In genomic region chr1:149856720-149857119, GRCm38 (mm10) we compare ENCODE assay signal across 9 mouse cellular contexts.
A peak's percentile ranks its signal among the peaks of the same experiment; 100 is the strongest.
DNase-seq lines count a peak whose midpoint lies in the region; ATAC-seq and TF ChIP-seq lines count a peak whose summit lies in the region.
"Had no signal": no experiment of that assay in that cellular context is flagged by ENCODE, and none has a peak within 500 bp of the region (broad histone marks: within the 10 kb centered on the region; RNA-seq: fewer than 3 reads in every experiment).

No protein-coding gene starts in this region.

- H3K4me1 ChIP-seq in hindbrain, postnatal 0 days (ENCODE audit: insufficient read depth, low read length), result no peaks in the 10 kb centered on the region
- H3K4me1 ChIP-seq in hindbrain, embryonic 16.5 days (ENCODE audit: control insufficient read depth, insufficient read depth, low read depth, low read length), result no peaks in the 10 kb centered on the region
- H3K4me1 ChIP-seq in liver, embryonic 14.5 days (replicated peaks; ENCODE audit: control insufficient read depth in 2 of 2, insufficient read depth in 2 of 2, low read length in 1 of 2), result no peaks in the 10 kb centered on the region
- H3K4me1 ChIP-seq: embryonic facial prominence, embryonic 15.5 days had no signal

- H3K9me3 ChIP-seq in hindbrain, postnatal 0 days (ENCODE audit: low read length), result no peaks in the 10 kb centered on the region
- H3K9me3 ChIP-seq in hindbrain, embryonic 16.5 days (ENCODE audit: control insufficient read depth, low read length), result no peaks in the 10 kb centered on the region
- H3K9me3 ChIP-seq in liver, embryonic 14.5 days (ENCODE audit: control insufficient read depth, low read length), result no peaks in the 10 kb centered on the region
- H3K9me3 ChIP-seq: embryonic facial prominence, embryonic 15.5 days had no signal

- ATAC-seq in hindbrain, postnatal 0 days, result no peak
- no peak for ATAC-seq in hindbrain, embryonic 16.5 days
- no peak for ATAC-seq in liver, embryonic 14.5 days (ENCODE audit: insufficient read depth)

- H3K4me3 ChIP-seq in hindbrain, postnatal 0 days (ENCODE audit: low read length), result no peak overlapping the region
- H3K4me3 ChIP-seq in hindbrain, embryonic 16.5 days (ENCODE audit: low read length), result no peak overlapping the region
- H3K4me3 ChIP-seq in liver, embryonic 14.5 days (ENCODE audit: insufficient read depth in 1 of 2, low read depth in 2 of 2, low read length in 2 of 2), result no peak overlapping the region
- H3K4me3 ChIP-seq: embryonic facial prominence, embryonic 15.5 days had no signal

- TF ChIP-seq CTCF in hindbrain, postnatal 0 days (IDR thresholded peaks at IDR 0.05; ENCODE audit: low read depth), result peak; percentile 62
- TF ChIP-seq CTCF in liver, embryonic 14.5 days (IDR thresholded peaks at IDR 0.05; ENCODE audit: low read depth), result peak; percentile 81

- no peak overlapping the region for H3K27ac ChIP-seq in hindbrain, postnatal 0 days
- H3K27ac ChIP-seq in hindbrain, embryonic 16.5 days (ENCODE audit: low read depth, low read length), result no peak overlapping the region
- H3K27ac ChIP-seq in liver, embryonic 14.5 days, result no peak overlapping the region
- H3K27ac ChIP-seq: embryonic facial prominence, embryonic 15.5 days had no signal

- TF ChIP-seq EP300 in liver, embryonic 14.5 days (IDR thresholded peaks at IDR 0.05; ENCODE audit: low read depth), result no peak

- WGBS in hindbrain, postnatal 0 days, result 24% methylated on average over 9 of the region's 9 CpGs
- WGBS in hindbrain, embryonic 16.5 days, result 26% methylated on average over 9 of the region's 9 CpGs
- 28% methylated on average over 9 of the region's 9 CpGs for WGBS in liver, embryonic 14.5 days (ENCODE audit: insufficient replicate concordance)

- H3K36me3 ChIP-seq in hindbrain, postnatal 0 days (ENCODE audit: insufficient read depth, low read length), result no peaks in the 10 kb centered on the region
- H3K36me3 ChIP-seq in hindbrain, embryonic 16.5 days (ENCODE audit: control insufficient read depth, insufficient read depth, low read length), result no peaks in the 10 kb centered on the region
- H3K36me3 ChIP-seq in liver, embryonic 14.5 days (replicated peaks; ENCODE audit: control insufficient read depth, insufficient read depth, low read depth), result no peaks in the 10 kb centered on the region
- H3K36me3 ChIP-seq: embryonic facial prominence, embryonic 15.5 days had no signal

- no peak overlapping the region for H3K4me2 ChIP-seq in hindbrain, postnatal 0 days (ENCODE audit: low read depth, low read length)
- no peak overlapping the region for H3K4me2 ChIP-seq in hindbrain, embryonic 16.5 days (ENCODE audit: low read length)
- no peak overlapping the region for H3K4me2 ChIP-seq in liver, embryonic 14.5 days (ENCODE audit: low read depth)
- H3K4me2 ChIP-seq: embryonic facial prominence, embryonic 15.5 days had no signal

- no peak overlapping the region for H3K9ac ChIP-seq in hindbrain, postnatal 0 days (replicated peaks; ENCODE audit: low read length)
- no peak overlapping the region for H3K9ac ChIP-seq in hindbrain, embryonic 16.5 days (ENCODE audit: low read depth, low read length)
- no peak overlapping the region for H3K9ac ChIP-seq in liver, embryonic 14.5 days (replicated peaks)
- H3K9ac ChIP-seq: embryonic facial prominence, embryonic 15.5 days had no signal

- H3K27me3 ChIP-seq in hindbrain, postnatal 0 days (ENCODE audit: insufficient read depth, low read length), result no peaks in the 10 kb centered on the region
- H3K27me3 ChIP-seq in hindbrain, embryonic 16.5 days (replicated peaks; ENCODE audit: control insufficient read depth, insufficient read depth, low read length), result no peaks in the 10 kb centered on the region
- H3K27me3 ChIP-seq in liver, embryonic 14.5 days (ENCODE audit: control insufficient read depth, insufficient read depth, low read length), result no peaks in the 10 kb centered on the region
- H3K27me3 ChIP-seq: embryonic facial prominence, embryonic 15.5 days had no signal

- DNase-seq in hindbrain, postnatal 0 days (ENCODE audit: low spot score), result peak; percentile 24
- peak; percentile 78 to 81 for DNase-seq in adrenal gland, postnatal 36 days
- peak; percentile 63 to 70 for DNase-seq in frontal cortex, postnatal 14 days (ENCODE audit: low spot score in 2 of 2)
- DNase-seq in kidney, postnatal 10 days, result peak; percentile 76
- peak; percentile 10 to 22 (median 12) for DNase-seq in liver, embryonic 14.5 days (ENCODE audit: low read depth in 3 of 3, low spot score in 3 of 3)
- DNase-seq in retina, adult 2 months (ENCODE audit: low read depth, low spot score), result peak; percentile 8
- DNase-seq in thymus, postnatal 4 days, result peak; percentile 74

Comparison
In these comparisons a context has a peak if more than half of its experiments do, and no peak if none do; other contexts are left out.
1. DNase-seq: peak in every context shown above with its lines; median percentile 80 in adrenal gland, postnatal 36 days; 76 in kidney, postnatal 10 days; 74 in thymus, postnatal 4 days; 66 in frontal cortex, postnatal 14 days; 24 in hindbrain, postnatal 0 days; 12 in liver, embryonic 14.5 days; 8 in retina, adult 2 months.